Mouse (Mus musculus) stomach, postnatal 0 days (tissue): ENCODE results near the gene Sez6. TPM values are rescaled to one million over a fixed set of nuclear protein-coding genes. Genes with fewer than 3 reads are reported as not detected.

Source experiments
- ATAC-seq: fragments of 200-750 bp; cut with Nextera tagmentation; 2 replicates; pipeline ENCODE4 v1.8.0; 2017; ENCODE audit not compliant: low FRiP score, low TSS enrichment
- DNase-seq: peaks from one replicate; pipeline ENCODE4 v3.0.0-alpha.2; 2016; ENCODE audit warnings: low spot score
- H3K27ac ChIP-seq: fragments of 300-500 bp; sonication (generic); replicated peaks from 2 replicates; pipeline ENCODE4 v1.5.1; 2014; ENCODE audit warnings: mild to moderate bottlenecking, control low read depth
- H3K27me3 ChIP-seq: fragments of 300-500 bp; sonication (generic); 2 replicates; pipeline ENCODE4 v1.6.1; 2014; ENCODE audit warnings: low read length; ENCODE audit not compliant: control insufficient read depth, insufficient read depth
- H3K36me3 ChIP-seq: fragments of 300-500 bp; sonication (generic); 2 replicates; pipeline ENCODE4 v1.6.1; 2014; ENCODE audit warnings: low read length, mixed read lengths; ENCODE audit not compliant: control insufficient read depth, insufficient read depth
- H3K4me1 ChIP-seq: fragments of 300-500 bp; sonication (generic); replicated peaks from 2 replicates; pipeline ENCODE4 v1.6.1; 2014; ENCODE audit warnings: antibody characterized with exemption; ENCODE audit not compliant: control insufficient read depth, insufficient read depth
- H3K4me2 ChIP-seq: fragments of 300-500 bp; sonication (generic); replicated peaks from 2 replicates; pipeline ENCODE4 v1.6.1; 2014; ENCODE audit warnings: low read depth, mild to moderate bottlenecking, control low read depth, moderate library complexity
- H3K4me3 ChIP-seq: fragments of 300-500 bp; sonication (generic); 2 replicates; pipeline ENCODE4 v1.5.1; 2014; ENCODE audit warnings: low read depth, low read length, control low read depth
- H3K9ac ChIP-seq: fragments of 300-500 bp; sonication (generic); 2 replicates; pipeline ENCODE4 v1.6.1; 2014; ENCODE audit warnings: mild to moderate bottlenecking, low read length, control low read depth, mixed read lengths
- H3K9me3 ChIP-seq: fragments of 300-500 bp; sonication (generic); 2 replicates; pipeline ENCODE4 v1.6.1; 2016; ENCODE audit warnings: low read length; ENCODE audit not compliant: control insufficient read depth
- CTCF ChIP-seq: IDR thresholded peaks from 2 replicates; pipeline ENCODE4 v1.5.1; 2016; ENCODE audit warnings: antibody characterized with exemption, low read depth, mild to moderate bottlenecking, moderate library complexity
- EP300 ChIP-seq: optimal IDR thresholded peaks from 2 replicates; pipeline ENCODE3; 2016; ENCODE audit warnings: antibody characterized with exemption
- WGBS: fragments of 180-500 bp; shearing (Covaris S2); extraction: QIAGEN DNeasy Blood & Tissue Kit; methylation state at CpG from one replicate; pipeline ENCODE4 v1.1.7; 2014; 5-methylcytosine and 5-hydroxymethylcytosine counted together
- polyA plus RNA-seq: library from polyadenylated mRNA; unstranded; fragments of >200 nt; fragmentation: Nextera tagmentation; extraction: Ambion mirVana; gene quantifications from 2 replicates; pipeline ENCODE4 v1.2.1, GENCODE M21; 2015

Sez6 gene
- polyA plus RNA-seq, 1 experiment from 2014 or later: 1.2 TPM

- ATAC-seq (no peak), DNase-seq (no peak)
- no peaks in the 10 kb centered on the region for H3K27me3 ChIP-seq
- H3K4me3 ChIP-seq: no peak overlapping the region
- no peak overlapping the region for H3K27ac ChIP-seq
- no peaks in the 10 kb centered on the region for H3K9me3 ChIP-seq
- TF ChIP-seq EP300 (no peak), CTCF (no peak)
- 56% methylated on average over 4 of the region's 4 CpGs for WGBS
- no peaks in the 10 kb centered on the region for H3K4me1 ChIP-seq
- no peaks in the 10 kb centered on the region for H3K36me3 ChIP-seq
- no peak overlapping the region for H3K9ac ChIP-seq
- H3K4me2 ChIP-seq: no peak overlapping the region
Observed at GRCm38 (mm10) chr11:77908468-77908867, 22.1 kb upstream of the Sez6 start.

- whole genome bisulfite sequencing: 31% methylated on average over 5 of the region's 5 CpGs
- no peaks in the 10 kb centered on the region for H3K4me1 ChIP-seq
- no peak for DNase-seq
- no peak overlapping the region for H3K9ac ChIP-seq
- ATAC-seq: no peak
- no peaks in the 10 kb centered on the region for H3K36me3 ChIP-seq
- no peak overlapping the region for H3K27ac ChIP-seq
- H3K4me2 ChIP-seq: no peak overlapping the region
- H3K9me3 ChIP-seq: no peaks in the 10 kb centered on the region
- no peak overlapping the region for H3K4me3 ChIP-seq
- TF ChIP-seq CTCF (no peak), EP300 (no peak)
- H3K27me3 ChIP-seq: no peaks in the 10 kb centered on the region
Observed at GRCm38 (mm10) chr11:77909376-77909775, 21.2 kb upstream of the Sez6 start.

GRCm38 (mm10) chr11:77909776-77910175, 20.8 kb upstream of the Sez6 start:
- Histone ChIP-seq H3K4me2 (no peak overlapping the region), H3K27me3 (no peaks in the 10 kb centered on the region), H3K27ac (no peak overlapping the region), H3K36me3 (no peaks in the 10 kb centered on the region), H3K4me1 (no peaks in the 10 kb centered on the region), H3K9me3 (no peaks in the 10 kb centered on the region), H3K4me3 (no peak overlapping the region), H3K9ac (no peak overlapping the region)
- no peak for TF ChIP-seq CTCF
- TF ChIP-seq EP300: no peak
- WGBS: 21% methylated on average over 6 of the region's 6 CpGs
- DNase-seq: no peak
- ATAC-seq: no peak

GRCm38 (mm10) chr11:77913505-77913904, 17.1 kb upstream of the Sez6 start:
- TF ChIP-seq EP300: no peak
- TF ChIP-seq CTCF: no peak
- Histone ChIP-seq H3K4me3 (no peak overlapping the region), H3K9ac (no peak overlapping the region), H3K4me2 (no peak overlapping the region), H3K27me3 (no peaks in the 10 kb centered on the region), H3K36me3 (no peaks in the 10 kb centered on the region), H3K9me3 (no peaks in the 10 kb centered on the region), H3K4me1 (no peaks in the 10 kb centered on the region), H3K27ac (no peak overlapping the region)
- ATAC-seq (no peak), DNase-seq (no peak)
- 56% methylated on average over 6 of the region's 6 CpGs for WGBS

- 6% methylated on average over 32 of the region's 32 CpGs for WGBS
Observed at GRCm38 (mm10) chr11:77914598-77915260, 15.9 kb upstream of the Sez6 start.

GRCm38 (mm10) chr11:77916741-77917140, 13.9 kb upstream of the Sez6 start:
- no peak for TF ChIP-seq EP300
- TF ChIP-seq CTCF: no peak
- H3K9ac ChIP-seq: no peak overlapping the region
- 59% methylated on average over 4 of the region's 4 CpGs for WGBS
- ATAC-seq (no peak), DNase-seq (no peak)
- no peak overlapping the region for H3K27ac ChIP-seq
- H3K9me3 ChIP-seq: no peaks in the 10 kb centered on the region
- H3K27me3 ChIP-seq: no peaks in the 10 kb centered on the region
- H3K36me3 ChIP-seq: no peaks in the 10 kb centered on the region
- no peak overlapping the region for H3K4me3 ChIP-seq
- no peak overlapping the region for H3K4me2 ChIP-seq
- H3K4me1 ChIP-seq: no peaks in the 10 kb centered on the region

More at GRCm38 (mm10) chr11:77914598-77915260, 15.9 kb upstream of the Sez6 start:
- DNase-seq (no peak), ATAC-seq (no peak)
- Histone ChIP-seq H3K27ac (no peak overlapping the region), H3K4me2 (no peak overlapping the region), H3K4me3 (no peak overlapping the region), H3K36me3 (no peaks in the 10 kb centered on the region), H3K9ac (no peak overlapping the region), H3K4me1 (no peaks in the 10 kb centered on the region), H3K9me3 (no peaks in the 10 kb centered on the region), H3K27me3 (no peaks in the 10 kb centered on the region)
- no peak for TF ChIP-seq CTCF
- TF ChIP-seq EP300: no peak
